ENCODE assay signal across 18 mouse cellular contexts in genomic region chr13:42738152-42738551, GRCm38 (mm10).
"Had no signal": no experiment of that assay in that cellular context is flagged by ENCODE, and none has a peak within 500 bp of the region (broad histone marks: within the 10 kb centered on the region; RNA-seq: fewer than 3 reads in every experiment).

No protein-coding gene starts in this region.

- ATAC-seq: liver, embryonic 12.5 days had no signal

- H3K4me2 ChIP-seq: limb, embryonic 13.5 days; liver, embryonic 12.5 days; liver, embryonic 15.5 days; midbrain, embryonic 11.5 days; stomach, embryonic 15.5 days had no signal

- H3K4me1 ChIP-seq: limb, embryonic 10.5 days; limb, embryonic 13.5 days; liver, embryonic 12.5 days; liver, embryonic 15.5 days; stomach, embryonic 15.5 days had no signal

- H3K9me3 ChIP-seq: limb, embryonic 10.5 days; limb, embryonic 13.5 days; liver, embryonic 12.5 days; liver, embryonic 15.5 days; stomach, embryonic 15.5 days had no signal

- H3K36me3 ChIP-seq: limb, embryonic 10.5 days; limb, embryonic 13.5 days; liver, embryonic 12.5 days; liver, embryonic 15.5 days; stomach, embryonic 15.5 days had no signal

- H3K27me3 ChIP-seq: limb, embryonic 13.5 days; liver, embryonic 12.5 days; liver, embryonic 15.5 days; stomach, embryonic 15.5 days had no signal

- DNase-seq: kidney, adult 18-20 months; kidney, adult 9 months; kidney, postnatal 14 days; kidney, postnatal 4 days; liver; lung, adult 2 months; lung, postnatal 14 days; lung, postnatal 4 days; midbrain, embryonic 14.5 days; spleen, adult 18-20 months; thymus, adult 18-20 months; thymus, postnatal 36 days had no signal

- H3K9ac ChIP-seq: limb, embryonic 13.5 days; liver, embryonic 12.5 days; liver, embryonic 15.5 days; stomach, embryonic 15.5 days had no signal

- H3K4me3 ChIP-seq: limb, embryonic 10.5 days; limb, embryonic 13.5 days; liver, embryonic 12.5 days; liver, embryonic 15.5 days; stomach, embryonic 15.5 days had no signal

- H3K27ac ChIP-seq: limb, embryonic 10.5 days; limb, embryonic 13.5 days; liver, embryonic 12.5 days; liver, embryonic 15.5 days; stomach, embryonic 15.5 days had no signal
